Mouse (Mus musculus) heart, embryonic 12.5 days (tissue): Measurements from ENCODE around the gene Gltpd2. TPM values are rescaled to one million over a fixed set of nuclear protein-coding genes. Genes with fewer than 3 reads are reported as not detected.

Experiments used
- ATAC-seq: fragments of 200-750 bp; cut with Nextera tagmentation; 2 replicates; pipeline ENCODE4 v1.8.0; 2017; ENCODE audit warnings: moderate TSS enrichment, moderate library complexity; ENCODE audit not compliant: insufficient number of reproducible peaks, low FRiP score
- H3K27ac ChIP-seq: fragments of 300-500 bp; sonication (generic); 2 replicates; pipeline ENCODE4 v1.5.1; 2016; ENCODE audit warnings: mild to moderate bottlenecking, moderate library complexity; ENCODE audit not compliant: poor library complexity, severe bottlenecking
- H3K27me3 ChIP-seq: fragments of 300-500 bp; sonication (generic); replicated peaks from 2 replicates; pipeline ENCODE4 v1.6.1; 2016; ENCODE audit warnings: mild to moderate bottlenecking, moderate library complexity
- H3K36me3 ChIP-seq: fragments of 300-500 bp; sonication (generic); 2 replicates; pipeline ENCODE4 v1.6.1; 2016; ENCODE audit warnings: mild to moderate bottlenecking, moderate library complexity
- H3K4me1 ChIP-seq: fragments of 300-500 bp; sonication (generic); replicated peaks from 2 replicates; pipeline ENCODE4 v1.6.1; 2016; ENCODE audit warnings: mild to moderate bottlenecking
- H3K4me2 ChIP-seq: fragments of 300-500 bp; sonication (generic); 2 replicates; pipeline ENCODE4 v1.6.1; 2016; ENCODE audit warnings: mild to moderate bottlenecking, moderate library complexity
- H3K4me3 ChIP-seq: fragments of 300-500 bp; sonication (generic); 2 replicates; pipeline ENCODE4 v1.5.1; 2016; ENCODE audit warnings: mild to moderate bottlenecking
- H3K9ac ChIP-seq: fragments of 300-500 bp; sonication (generic); 2 replicates; pipeline ENCODE4 v1.6.1; 2016; ENCODE audit warnings: mild to moderate bottlenecking, moderate library complexity
- H3K9me3 ChIP-seq: fragments of 300-500 bp; sonication (generic); replicated peaks from 2 replicates; pipeline ENCODE4 v1.6.1; 2016; ENCODE audit warnings: mild to moderate bottlenecking, moderate library complexity
- WGBS: fragments of 180-500 bp; shearing (Covaris S2); methylation state at CpG from one replicate; pipeline ENCODE4 v1.1.7; 2016; 5-methylcytosine and 5-hydroxymethylcytosine counted together
- polyA plus RNA-seq: library from polyadenylated mRNA; unstranded; fragments of >200 nt; fragmentation: Nextera tagmentation; extraction: Ambion mirVana; gene quantifications from 2 replicates; pipeline ENCODE4 v1.2.1, GENCODE M21; 2016

Gene Gltpd2
- polyA plus RNA-seq, 1 experiment from 2014 or later, result 0.65 TPM

DNA sequence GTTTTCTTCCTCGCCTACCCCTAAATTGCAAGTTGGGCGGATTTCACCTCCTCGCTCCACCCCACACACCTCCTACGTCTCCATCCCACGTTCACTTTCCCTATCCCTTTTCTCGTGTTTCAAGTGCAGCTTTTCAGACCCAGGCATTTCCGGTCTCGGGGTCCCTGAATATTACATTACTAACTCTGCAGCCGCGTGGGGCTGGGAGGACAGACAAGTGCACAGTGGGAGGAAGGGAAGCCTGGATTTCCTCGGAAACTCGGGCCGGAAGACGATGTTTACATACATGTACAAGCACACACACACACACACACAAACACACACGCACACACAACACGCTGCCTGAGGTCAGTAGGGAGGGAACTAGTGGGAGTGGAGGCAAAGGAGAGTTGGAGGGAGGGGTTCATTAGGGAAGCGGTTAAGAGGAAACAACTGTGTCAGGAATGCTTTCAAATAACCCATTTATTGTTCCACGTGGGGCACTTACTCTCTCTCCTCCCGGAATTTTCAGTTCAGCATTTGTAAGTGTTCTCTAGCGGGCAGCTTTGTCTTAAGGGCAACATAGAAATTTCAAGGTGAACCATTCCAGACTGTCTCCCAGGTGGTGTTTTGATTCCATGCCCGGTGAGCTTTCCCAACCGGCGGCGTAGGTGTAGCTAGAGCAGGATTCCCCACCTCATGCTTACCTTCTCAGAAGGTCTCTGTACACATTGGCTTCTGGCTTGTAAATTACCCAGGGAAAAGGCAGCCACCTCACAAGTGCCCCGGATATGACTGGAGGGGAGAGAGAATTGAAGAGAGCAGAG, 44.7 kb downstream of the Gltpd2 start:
- WGBS, result 2% methylated on average over 25 of the region's 25 CpGs
- Histone ChIP-seq H3K4me2 (peak overlapping the region; percentile 92), H3K36me3 (peaks cover 7% of the 10 kb centered on the region; the same call in 1 of the 2 replicates), H3K27ac (peak overlapping the region; percentile 88), H3K9ac (peak overlapping the region; percentile 94), H3K27me3 (no peaks in the 10 kb centered on the region), H3K4me1 (peaks cover 39% of the 10 kb centered on the region), H3K9me3 (no peaks in the 10 kb centered on the region), H3K4me3 (peak overlapping the region; percentile 91)
- ATAC-seq, result no peak

GRCm38 (mm10) chr11:70564276-70564873, 45.4 kb downstream of the Gltpd2 start:
- 47% methylated on average over 4 of the region's 4 CpGs for WGBS
- Histone ChIP-seq H3K9ac (peak overlapping the region; percentile 94), H3K4me1 (peaks cover 39% of the 10 kb centered on the region)

DNA sequence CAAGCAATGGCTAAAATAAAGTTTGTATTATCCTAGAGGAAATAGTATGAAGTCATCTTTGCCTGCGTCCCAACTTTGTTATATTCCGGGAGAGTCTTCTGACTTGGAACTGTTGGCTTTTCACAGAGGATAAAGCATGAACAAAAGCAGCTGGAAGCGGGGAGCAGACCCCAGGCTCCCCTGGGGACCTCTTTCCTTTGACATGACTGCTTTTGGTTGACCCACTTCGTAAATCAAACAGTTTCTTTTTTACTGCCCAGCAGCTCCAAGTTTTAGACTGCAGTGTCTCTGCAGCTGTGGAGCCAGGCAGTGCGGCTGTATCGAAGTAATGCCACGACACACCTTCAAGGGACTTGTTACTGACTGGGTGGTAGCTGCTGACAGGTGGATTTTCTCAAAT, 47.6 kb downstream of the Gltpd2 start:
- Histone ChIP-seq H3K27ac (no peak overlapping the region), H3K4me3 (no peak overlapping the region), H3K4me2 (no peak overlapping the region), H3K36me3 (peaks cover 7% of the 10 kb centered on the region; the same call in 1 of the 2 replicates), H3K9ac (no peak overlapping the region), H3K9me3 (no peaks in the 10 kb centered on the region), H3K4me1 (peaks cover 47% of the 10 kb centered on the region), H3K27me3 (no peaks in the 10 kb centered on the region)
- no peak for ATAC-seq
- WGBS, result 67% methylated on average over 7 of the region's 7 CpGs

More at GRCm38 (mm10) chr11:70564276-70564873, 45.4 kb downstream of the Gltpd2 start:
- 0 out of 2 replicates have a peak overlapping the region, but pooled peaks have one; percentile 88 for H3K27ac ChIP-seq
- H3K4me2 ChIP-seq, result peak overlapping the region; percentile 92
- ATAC-seq, result no peak
- H3K36me3 ChIP-seq, result peaks cover 7% of the 10 kb centered on the region; the same call in 1 of the 2 replicates
- H3K27me3 ChIP-seq, result no peaks in the 10 kb centered on the region
- H3K4me3 ChIP-seq, result peak overlapping the region; percentile 91
- no peaks in the 10 kb centered on the region for H3K9me3 ChIP-seq

Other genes starting within 250 kb of the Gltpd2 start
- not detected in 2 replicates for gene Alox12e, start 196.6 kb upstream of the Gltpd2 start, polyA plus RNA-seq
- 0.06 TPM in 1 of 2 replicates, not detected in the other for gene Alox15, start 167.2 kb upstream of the Gltpd2 start, polyA plus RNA-seq
- gene Pelp1, start 109.2 kb upstream of the Gltpd2 start, polyA plus RNA-seq, result 28.4 and 29.3 TPM in 2 replicates
- gene Arrb2, start 86.6 kb upstream of the Gltpd2 start, polyA plus RNA-seq, result 13.5 TPM in 2 replicates
- gene Med11, start 67.3 kb upstream of the Gltpd2 start, polyA plus RNA-seq, result 22.6 and 24.0 TPM in 2 replicates
- gene Zmynd15, start 59.8 kb upstream of the Gltpd2 start, polyA plus RNA-seq, result 1.9 and 2.9 TPM in 2 replicates
- gene Cxcl16, start 59.2 kb upstream of the Gltpd2 start, polyA plus RNA-seq, result 6.1 and 8.6 TPM in 2 replicates
- 9.7 and 11.3 TPM in 2 replicates for gene Tm4sf5, start 14.0 kb upstream of the Gltpd2 start, polyA plus RNA-seq
- gene Vmo1, start 4.6 kb upstream of the Gltpd2 start, polyA plus RNA-seq, result 0.30 and 0.54 TPM in 2 replicates
- gene Psmb6, start 6.2 kb downstream of the Gltpd2 start, polyA plus RNA-seq, result 575 and 577 TPM in 2 replicates
- gene Gm40193, start 13.7 kb downstream of the Gltpd2 start, polyA plus RNA-seq, result not detected in 2 replicates
- 12.6 TPM in 2 replicates for gene Pld2, start 20.9 kb downstream of the Gltpd2 start, polyA plus RNA-seq
- gene Mink1, start 43.7 kb downstream of the Gltpd2 start, polyA plus RNA-seq, result 13.7 and 14.8 TPM in 2 replicates
- gene 4930544D05Rik, start 96.7 kb downstream of the Gltpd2 start, polyA plus RNA-seq, result not detected in 2 replicates
- 0.37 TPM in 1 of 2 replicates, not detected in the other for gene Chrne, start 100.0 kb downstream of the Gltpd2 start, polyA plus RNA-seq
- gene Gp1ba, start 119.9 kb downstream of the Gltpd2 start, polyA plus RNA-seq, result 1.4 and 2.2 TPM in 2 replicates
- gene Rnf167, start 128.0 kb downstream of the Gltpd2 start, polyA plus RNA-seq, result 67.4 and 70.1 TPM in 2 replicates
- 227 and 229 TPM in 2 replicates for gene Slc25a11, start 128.3 kb downstream of the Gltpd2 start, polyA plus RNA-seq
- gene Pfn1, start 135.4 kb downstream of the Gltpd2 start, polyA plus RNA-seq, result 1,661 and 1,678 TPM in 2 replicates
- gene Eno3, start 138.0 kb downstream of the Gltpd2 start, polyA plus RNA-seq, result 238 and 239 TPM in 2 replicates
- gene Spag7, start 150.2 kb downstream of the Gltpd2 start, polyA plus RNA-seq, result 164 and 170 TPM in 2 replicates
- gene Camta2, start 168.9 kb downstream of the Gltpd2 start, polyA plus RNA-seq, result 10.9 and 16.5 TPM in 2 replicates
- gene Inca1, start 181.0 kb downstream of the Gltpd2 start, polyA plus RNA-seq, result 1.7 and 1.8 TPM in 2 replicates
- 3.9 and 4.5 TPM in 2 replicates for gene Kif1c, start 181.4 kb downstream of the Gltpd2 start, polyA plus RNA-seq
- 7.3 and 8.3 TPM in 2 replicates for gene Zfp3, start 245.0 kb downstream of the Gltpd2 start, polyA plus RNA-seq